Mouse (Mus musculus): ENCODE results near the gene Xlr4a. TPM values are rescaled to one million over a fixed set of nuclear protein-coding genes. Genes with fewer than 3 reads are reported as not detected.
"Not testable (repeated sequence)": the region's sequence is repeated elsewhere in the genome, so short reads cannot be mapped to it uniquely, and the experiment has no call there.

Gene Xlr4a
- polyA plus RNA-seq (2012) = not detected in 2 replicates

GRCm38 (mm10) chrX:73082267-73083055 lies at the start of gene Xlr4a:
Xlr4a (minus strand) TSS chrX:73082478.
- not testable (repeated sequence) for TF ChIP-seq GATA1 (IDR thresholded peaks at IDR 0.05; ENCODE audit: low read length)

DNA sequence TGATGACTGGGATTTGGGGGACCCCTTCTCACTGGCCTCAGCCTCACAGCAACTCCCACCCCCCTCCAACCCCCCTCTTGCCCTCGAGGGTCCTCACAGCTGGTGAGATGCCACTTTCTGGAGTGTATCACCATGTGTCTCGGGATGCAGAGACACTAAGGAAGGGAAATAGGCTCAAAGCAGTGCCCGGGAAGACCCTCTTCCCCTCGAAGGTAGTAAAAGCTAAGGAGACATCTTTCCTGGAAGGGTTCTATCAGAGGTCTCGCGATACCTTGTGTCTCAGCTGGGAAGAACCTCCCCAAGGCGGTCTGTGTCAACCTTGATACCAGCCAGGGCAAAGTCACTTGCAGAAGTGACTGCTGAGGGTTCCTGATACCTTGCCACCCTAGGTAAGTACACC lies 34.5 kb upstream of the Xlr4a start, which contains the start of gene Gm14685:
TSS of gene Gm14685 (plus strand) at position 301 of the 400 bp plus-strand sequence.
- TF ChIP-seq GATA1 (IDR thresholded peaks at IDR 0.05; ENCODE audit: low read length) = not testable (repeated sequence)

GRCm38 (mm10) chrX:73096941-73097508 lies 14.7 kb upstream of the Xlr4a start, which contains the start of gene Xlr3a:
Xlr3a (minus strand) TSS chrX:73097095.
- TF ChIP-seq GATA1 (IDR thresholded peaks at IDR 0.05; ENCODE audit: low read length) = not testable (repeated sequence)

- TF ChIP-seq GATA1 (IDR thresholded peaks at IDR 0.05; ENCODE audit: low read length) = no peak
Observed at GRCm38 (mm10) chrX:73064415-73064793, 17.9 kb downstream of the Xlr4a start, which contains the start of gene Pnma3. Pnma3 (plus strand) TSS chrX:73064787.

GRCm38 (mm10) chrX:73063512-73064414 lies 18.5 kb downstream of the Xlr4a start:
- TF ChIP-seq GATA1 (IDR thresholded peaks at IDR 0.05; ENCODE audit: low read length) = no peak

DNA sequence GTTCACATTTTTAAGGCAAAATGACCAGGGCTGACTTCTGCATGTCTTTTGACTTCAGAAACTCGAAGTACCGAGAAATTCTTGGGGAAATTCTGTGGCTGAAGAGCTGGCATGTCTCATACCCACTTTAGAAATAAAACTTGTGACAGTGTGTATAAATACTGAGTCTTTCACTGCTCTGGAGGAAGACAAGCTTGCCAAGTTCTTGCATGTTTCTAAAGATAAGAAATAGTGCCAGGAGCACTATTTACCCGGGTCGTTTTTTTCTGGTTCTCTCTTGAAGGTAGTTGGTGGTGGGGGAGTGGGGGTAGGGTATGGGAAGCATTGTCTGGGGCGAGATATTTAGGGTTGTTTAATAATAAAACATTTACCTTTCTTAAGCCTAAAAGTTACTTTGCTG lies 20.0 kb downstream of the Xlr4a start:
- no peak for TF ChIP-seq GATA1 (IDR thresholded peaks at IDR 0.05; ENCODE audit: low read length)

DNA sequence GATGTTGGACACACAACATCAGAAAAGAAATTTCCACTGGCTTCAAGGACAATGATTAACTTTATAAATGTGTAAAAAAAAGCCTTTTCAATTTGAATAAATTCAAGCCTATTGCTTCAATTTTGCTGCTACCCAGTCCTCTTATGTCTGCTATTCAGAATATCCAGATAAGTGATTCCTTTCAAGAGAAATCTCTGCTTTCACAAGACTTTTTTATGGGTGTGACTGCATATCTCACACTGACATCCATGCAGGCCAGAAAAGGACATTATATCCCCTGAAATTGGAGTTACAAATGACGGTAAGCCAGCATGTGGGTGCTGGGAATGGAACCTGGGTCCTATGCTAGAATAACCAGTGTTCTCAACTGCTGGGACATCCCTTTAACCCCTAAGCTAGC lies 20.8 kb downstream of the Xlr4a start:
- no peak for TF ChIP-seq GATA1 (IDR thresholded peaks at IDR 0.05; ENCODE audit: low read length)

GRCm38 (mm10) chrX:73053860-73054563 lies 28.3 kb downstream of the Xlr4a start:
- no peak for TF ChIP-seq GATA1 (IDR thresholded peaks at IDR 0.05; ENCODE audit: low read length)

DNA sequence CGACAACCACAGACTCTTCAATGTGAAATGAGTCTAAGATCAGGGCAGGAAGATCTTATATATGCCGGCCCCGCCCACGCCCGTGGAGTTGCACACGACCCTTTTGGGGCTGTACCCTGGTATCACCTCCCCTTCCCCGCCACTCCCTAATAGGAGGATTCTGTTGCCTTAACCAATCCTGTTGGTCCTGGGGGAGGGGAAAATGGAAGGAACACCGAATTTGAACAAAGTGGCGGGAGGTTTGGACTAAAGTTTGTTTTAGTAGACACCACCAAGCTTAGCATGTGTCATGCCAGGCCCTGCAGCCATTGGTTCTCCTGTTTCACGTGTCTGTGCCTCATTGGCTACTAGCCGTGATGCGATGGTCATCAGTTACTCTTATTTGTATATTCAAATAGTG lies 42.6 kb downstream of the Xlr4a start:
- no peak for TF ChIP-seq GATA1 (IDR thresholded peaks at IDR 0.05; ENCODE audit: low read length)

GRCm38 (mm10) chrX:73038831-73039230 lies 43.4 kb downstream of the Xlr4a start:
- no peak for TF ChIP-seq GATA1 (IDR thresholded peaks at IDR 0.05; ENCODE audit: low read length)

DNA sequence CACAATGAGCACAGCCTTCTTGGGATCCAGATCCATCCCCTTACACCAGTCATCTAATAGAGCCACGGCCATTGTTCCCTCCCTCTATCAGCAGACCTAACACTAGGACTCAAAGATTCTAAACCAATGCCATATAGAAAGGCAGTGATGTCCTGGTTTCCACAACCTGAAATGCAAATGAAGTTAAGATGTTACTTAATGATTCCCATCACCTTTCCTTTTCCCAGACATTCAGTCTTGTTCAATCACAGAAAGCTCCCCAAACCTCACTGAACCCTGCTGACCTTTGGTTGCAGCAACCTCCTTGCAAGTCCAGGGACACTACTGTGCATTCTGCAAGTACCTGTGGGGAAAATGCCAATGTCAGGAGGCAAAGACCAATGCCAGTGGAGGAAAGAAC lies 45.3 kb downstream of the Xlr4a start, which contains the start of gene Pnma5:
TSS of gene Pnma5 (minus strand) at position 101 of the 400 bp plus-strand sequence.
- TF ChIP-seq GATA1 (IDR thresholded peaks at IDR 0.05; ENCODE audit: low read length) = no peak

Other genes with a start within 250 kb of the Xlr4a start
- gene Cetn2, start 164.1 kb downstream of the Xlr4a start, polyA plus RNA-seq (2012) = 1.5 and 2.4 TPM in 2 replicates
- 1.4 and 2.1 TPM in 2 replicates for gene Nsdhl, start 163.9 kb downstream of the Xlr4a start, polyA plus RNA-seq (2012)
- 0.02 and 0.05 TPM in 2 replicates for gene Zfp185, start 95.1 kb downstream of the Xlr4a start, polyA plus RNA-seq (2012)
- gene Pnma5, start 45.4 kb downstream of the Xlr4a start, polyA plus RNA-seq (2012) = 0.03 TPM in 1 of 2 replicates, not detected in the other
- not detected in 2 replicates for gene Pnma3, start 17.7 kb downstream of the Xlr4a start, polyA plus RNA-seq (2012)
- gene Xlr3a, start 14.6 kb upstream of the Xlr4a start, polyA plus RNA-seq (2012) = not detected in 2 replicates
- gene Gm14685, start 34.6 kb upstream of the Xlr4a start, polyA plus RNA-seq (2012) = not detected in 2 replicates
- not detected in 2 replicates for gene Xlr5b, start 66.3 kb upstream of the Xlr4a start, polyA plus RNA-seq (2012)
- gene DXBay18, start 67.0 kb upstream of the Xlr4a start, polyA plus RNA-seq (2012) = not detected in 2 replicates
- gene Spin2d, start 94.5 kb upstream of the Xlr4a start, polyA plus RNA-seq (2012) = not detected in 2 replicates
- gene Xlr3b, start 109.7 kb upstream of the Xlr4a start, polyA plus RNA-seq (2012) = not detected in 2 replicates
- not detected in 2 replicates for gene Xlr4b, start 131.9 kb upstream of the Xlr4a start, polyA plus RNA-seq (2012)
- 19.2 and 21.6 TPM in 2 replicates for gene F8a, start 145.8 kb upstream of the Xlr4a start, polyA plus RNA-seq (2012)
- gene Xlr4c, start 160.7 kb upstream of the Xlr4a start, polyA plus RNA-seq (2012) = not detected in 2 replicates
- not detected in 2 replicates for gene Xlr3c, start 182.9 kb upstream of the Xlr4a start, polyA plus RNA-seq (2012)
- not detected in 2 replicates for gene Xlr5a, start 210.5 kb upstream of the Xlr4a start, polyA plus RNA-seq (2012)
- not detected in 2 replicates for gene Xlr5c, start 210.5 kb upstream of the Xlr4a start, polyA plus RNA-seq (2012)

All from G1E-ER4 (cell line).